Mouse (Mus musculus): Measurements from ENCODE around the gene Vsx2. TPM values are rescaled to one million over a fixed set of nuclear protein-coding genes. Genes with fewer than 3 reads are reported as not detected.
A peak's percentile ranks its signal among the peaks of the same experiment; 100 is the strongest.
"Not testable (repeated sequence)": the region's sequence is repeated elsewhere in the genome, so short reads cannot be mapped to it uniquely, and the experiment has no call there.

Vsx2 gene
- polyA plus RNA-seq, 1 experiment from 2014 or later: 0.66 TPM

GRCm38 (mm10) chr12:84539537-84539936 is 30.0 kb upstream of the Vsx2 start:
- ATAC-seq (ENCODE audit: low FRiP score); H3K4me1 ChIP-seq (ENCODE audit: control insufficient read depth, insufficient read depth, low read length); H3K9ac ChIP-seq (ENCODE audit: low read length); H3K27ac ChIP-seq (ENCODE audit: low read depth, low read length); H3K36me3 ChIP-seq (ENCODE audit: control insufficient read depth, insufficient read depth, low read length); H3K9me3 ChIP-seq (ENCODE audit: control insufficient read depth, low read length); DNase-seq (ENCODE audit: low spot score, missing footprints); H3K4me3 ChIP-seq (ENCODE audit: low read depth, low read length); H3K27me3 ChIP-seq (ENCODE audit: control insufficient read depth, insufficient read depth, low read length); H3K4me2 ChIP-seq: not testable (repeated sequence)
- 89% methylated on average over 2 of the region's 3 CpGs for WGBS

DNA sequence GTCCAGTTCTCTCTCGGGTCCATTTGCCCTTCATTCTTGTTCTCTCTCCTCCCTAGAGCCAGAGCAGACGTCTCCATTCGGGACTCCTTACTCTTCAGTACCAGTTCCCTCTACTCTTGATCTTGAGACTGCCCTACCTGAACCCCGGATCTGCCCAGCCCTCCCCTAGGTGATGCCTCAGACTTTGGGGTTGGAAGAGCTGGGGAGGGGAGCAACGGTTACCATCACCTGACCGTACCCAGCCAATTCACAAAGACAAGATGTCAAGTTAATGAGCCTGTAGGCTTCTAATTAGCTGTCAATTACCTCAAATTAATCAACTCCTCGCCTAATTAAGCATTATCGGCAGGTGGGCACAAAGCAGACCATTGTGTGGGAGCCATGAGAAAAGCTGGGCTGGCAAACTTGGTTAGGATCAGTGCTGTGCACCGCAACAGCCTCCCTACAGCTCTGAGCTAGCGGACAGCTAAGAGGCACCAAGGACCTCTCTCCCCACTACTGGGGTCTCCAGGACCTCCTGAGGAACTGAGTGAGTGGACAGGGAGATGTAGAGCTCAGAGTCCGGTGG is 28.1 kb upstream of the Vsx2 start:
- H3K9ac ChIP-seq (ENCODE audit: low read length): no peak overlapping the region
- no peak overlapping the region for H3K4me2 ChIP-seq
- DNase-seq (ENCODE audit: low spot score, missing footprints): no peak
- H3K27me3 ChIP-seq (ENCODE audit: control insufficient read depth, insufficient read depth, low read length): no peaks in the 10 kb centered on the region
- ATAC-seq (ENCODE audit: low FRiP score): no peak
- 87% methylated on average over 11 of the region's 11 CpGs for whole genome bisulfite sequencing
- H3K4me3 ChIP-seq (ENCODE audit: low read depth, low read length): no peak overlapping the region
- H3K9me3 ChIP-seq (ENCODE audit: control insufficient read depth, low read length): no peaks in the 10 kb centered on the region
- H3K27ac ChIP-seq (ENCODE audit: low read depth, low read length): no peak overlapping the region
- no peaks in the 10 kb centered on the region for H3K36me3 ChIP-seq (ENCODE audit: control insufficient read depth, insufficient read depth, low read length)
- no peaks in the 10 kb centered on the region for H3K4me1 ChIP-seq (ENCODE audit: control insufficient read depth, insufficient read depth, low read length)

- peak; percentile 99 for DNase-seq (ENCODE audit: low spot score, missing footprints)
- no peak overlapping the region for H3K4me3 ChIP-seq (ENCODE audit: low read depth, low read length)
- no peaks in the 10 kb centered on the region for H3K27me3 ChIP-seq (ENCODE audit: control insufficient read depth, insufficient read depth, low read length)
- H3K4me1 ChIP-seq (ENCODE audit: control insufficient read depth, insufficient read depth, low read length): no peaks in the 10 kb centered on the region
- H3K27ac ChIP-seq (ENCODE audit: low read depth, low read length): no peak overlapping the region
- peak; percentile 82 for ATAC-seq (ENCODE audit: low FRiP score)
- H3K36me3 ChIP-seq (ENCODE audit: control insufficient read depth, insufficient read depth, low read length): no peaks in the 10 kb centered on the region; the same call in 1 of the 2 replicates
- no peak overlapping the region for H3K4me2 ChIP-seq
- H3K9ac ChIP-seq (ENCODE audit: low read length): no peak overlapping the region
- WGBS: 5% methylated on average over 12 of the region's 12 CpGs
- H3K9me3 ChIP-seq (ENCODE audit: control insufficient read depth, low read length): no peaks in the 10 kb centered on the region
Measured at GRCm38 (mm10) chr12:84546028-84546427, 23.5 kb upstream of the Vsx2 start.

GRCm38 (mm10) chr12:84546577-84547085 is 22.9 kb upstream of the Vsx2 start:
- no peak overlapping the region for H3K4me3 ChIP-seq (ENCODE audit: low read depth, low read length)
- no peak overlapping the region for H3K4me2 ChIP-seq
- no peaks in the 10 kb centered on the region for H3K9me3 ChIP-seq (ENCODE audit: control insufficient read depth, low read length)
- WGBS: 47% methylated on average over 2 of the region's 2 CpGs
- ATAC-seq (ENCODE audit: low FRiP score): no peak
- no peak for DNase-seq (ENCODE audit: low spot score, missing footprints)
- H3K36me3 ChIP-seq (ENCODE audit: control insufficient read depth, insufficient read depth, low read length): no peaks in the 10 kb centered on the region; the same call in 1 of the 2 replicates
- H3K27me3 ChIP-seq (ENCODE audit: control insufficient read depth, insufficient read depth, low read length): no peaks in the 10 kb centered on the region
- no peaks in the 10 kb centered on the region for H3K4me1 ChIP-seq (ENCODE audit: control insufficient read depth, insufficient read depth, low read length)
- no peak overlapping the region for H3K27ac ChIP-seq (ENCODE audit: low read depth, low read length)
- H3K9ac ChIP-seq (ENCODE audit: low read length): no peak overlapping the region

GRCm38 (mm10) chr12:84548251-84548650 is 21.3 kb upstream of the Vsx2 start:
- Histone ChIP-seq H3K27ac (ENCODE audit: low read depth, low read length) (no peak overlapping the region), H3K9me3 (ENCODE audit: control insufficient read depth, low read length) (no peaks in the 10 kb centered on the region), H3K36me3 (ENCODE audit: control insufficient read depth, insufficient read depth, low read length) (no peaks in the 10 kb centered on the region; the same call in 1 of the 2 replicates), H3K4me2 (no peak overlapping the region), H3K4me1 (ENCODE audit: control insufficient read depth, insufficient read depth, low read length) (no peaks in the 10 kb centered on the region), H3K9ac (ENCODE audit: low read length) (no peak overlapping the region), H3K4me3 (ENCODE audit: low read depth, low read length) (no peak overlapping the region), H3K27me3 (ENCODE audit: control insufficient read depth, insufficient read depth, low read length) (no peaks in the 10 kb centered on the region)
- DNase-seq (ENCODE audit: low spot score, missing footprints) (no peak), ATAC-seq (ENCODE audit: low FRiP score) (no peak)
- 53% methylated on average over 8 of the region's 8 CpGs for whole genome bisulfite sequencing

DNA sequence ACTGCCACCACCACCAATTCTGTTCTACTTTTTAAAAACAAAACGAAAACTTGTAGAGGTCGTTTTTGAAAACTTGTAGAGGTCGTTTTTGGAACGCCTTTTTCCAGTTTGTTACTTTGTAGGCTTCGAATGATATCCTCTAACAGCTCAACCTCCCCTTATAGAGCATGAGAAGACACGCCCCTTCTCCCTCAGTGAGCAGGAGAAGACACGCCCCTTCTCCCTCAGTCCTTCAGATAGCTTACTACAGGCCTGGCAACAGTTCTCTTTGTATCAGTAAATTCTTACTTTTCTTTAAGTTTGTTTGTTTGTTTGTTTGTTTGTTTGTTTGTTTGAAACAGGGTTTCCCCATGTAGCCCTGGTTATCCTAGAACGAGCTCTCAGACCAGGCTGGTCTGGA is 14.3 kb upstream of the Vsx2 start:
- Histone ChIP-seq H3K9ac (ENCODE audit: low read length) (no peak overlapping the region), H3K9me3 (ENCODE audit: control insufficient read depth, low read length) (no peaks in the 10 kb centered on the region), H3K4me3 (ENCODE audit: low read depth, low read length) (no peak overlapping the region), H3K27me3 (ENCODE audit: control insufficient read depth, insufficient read depth, low read length) (no peaks in the 10 kb centered on the region), H3K4me2 (no peak overlapping the region), H3K36me3 (ENCODE audit: control insufficient read depth, insufficient read depth, low read length) (no peaks in the 10 kb centered on the region), H3K4me1 (ENCODE audit: control insufficient read depth, insufficient read depth, low read length) (no peaks in the 10 kb centered on the region), H3K27ac (ENCODE audit: low read depth, low read length) (no peak overlapping the region)
- DNase-seq (ENCODE audit: low spot score, missing footprints): no peak
- ATAC-seq (ENCODE audit: low FRiP score): no peak
- 59% methylated on average over 8 of the region's 8 CpGs for WGBS

- Histone ChIP-seq H3K4me1 (ENCODE audit: control insufficient read depth, insufficient read depth, low read length) (no peaks in the 10 kb centered on the region), H3K27me3 (ENCODE audit: control insufficient read depth, insufficient read depth, low read length) (peaks cover 6% of the 10 kb centered on the region)
- WGBS: 53% methylated on average over 4 of the region's 4 CpGs
Measured at GRCm38 (mm10) chr12:84562558-84562957, 7.0 kb upstream of the Vsx2 start.

DNA sequence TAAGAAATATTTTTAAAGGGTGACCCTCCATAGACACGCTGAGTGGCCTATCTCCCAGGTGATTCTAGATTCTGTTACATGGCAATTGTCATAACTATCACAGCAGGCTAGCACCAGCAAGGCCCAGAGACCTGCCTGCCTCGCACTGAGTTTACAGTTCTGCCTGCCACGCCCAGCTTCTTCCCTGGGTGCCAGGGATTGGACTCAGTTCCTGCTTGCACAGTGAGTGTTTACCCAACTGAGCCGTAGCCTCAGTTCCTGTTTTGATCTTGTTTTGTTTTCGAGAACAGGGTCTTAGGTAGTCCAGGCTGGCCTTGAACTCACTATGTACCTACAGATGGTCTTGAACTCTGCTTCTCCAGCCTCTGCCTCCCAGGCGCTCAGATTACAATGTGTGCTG is 2.0 kb upstream of the Vsx2 start:
- Histone ChIP-seq H3K4me3 (ENCODE audit: low read depth, low read length) (no peak overlapping the region), H3K27ac (ENCODE audit: low read depth, low read length) (no peak overlapping the region), H3K4me1 (ENCODE audit: control insufficient read depth, insufficient read depth, low read length) (peaks cover 10% of the 10 kb centered on the region), H3K27me3 (ENCODE audit: control insufficient read depth, insufficient read depth, low read length) (peaks cover 55% of the 10 kb centered on the region), H3K4me2 (no peak overlapping the region), H3K36me3 (ENCODE audit: control insufficient read depth, insufficient read depth, low read length) (no peaks in the 10 kb centered on the region), H3K9me3 (ENCODE audit: control insufficient read depth, low read length) (no peaks in the 10 kb centered on the region), H3K9ac (ENCODE audit: low read length) (no peak overlapping the region)
- WGBS: 89% methylated on average over 6 of the region's 6 CpGs
- no peak for DNase-seq (ENCODE audit: low spot score, missing footprints)
- no peak for ATAC-seq (ENCODE audit: low FRiP score)

More at GRCm38 (mm10) chr12:84562558-84562957, 7.0 kb upstream of the Vsx2 start:
- DNase-seq (ENCODE audit: low spot score, missing footprints) (no peak), ATAC-seq (ENCODE audit: low FRiP score) (no peak)
- Histone ChIP-seq H3K4me3 (ENCODE audit: low read depth, low read length) (no peak overlapping the region), H3K27ac (ENCODE audit: low read depth, low read length) (no peak overlapping the region), H3K36me3 (ENCODE audit: control insufficient read depth, insufficient read depth, low read length) (no peaks in the 10 kb centered on the region), H3K4me2 (no peak overlapping the region), H3K9ac (ENCODE audit: low read length) (no peak overlapping the region), H3K9me3 (ENCODE audit: control insufficient read depth, low read length) (no peaks in the 10 kb centered on the region)

- H3K27me3 ChIP-seq (ENCODE audit: control insufficient read depth, insufficient read depth, low read length): peaks cover 76% of the 10 kb centered on the region
- ATAC-seq (ENCODE audit: low FRiP score) (no peak), DNase-seq (ENCODE audit: low spot score, missing footprints) (peak; percentile 96)
- no peaks in the 10 kb centered on the region for H3K9me3 ChIP-seq (ENCODE audit: control insufficient read depth, low read length)
- H3K4me1 ChIP-seq (ENCODE audit: control insufficient read depth, insufficient read depth, low read length): peaks cover 10% of the 10 kb centered on the region
- H3K36me3 ChIP-seq (ENCODE audit: control insufficient read depth, insufficient read depth, low read length): no peaks in the 10 kb centered on the region
- H3K27ac ChIP-seq (ENCODE audit: low read depth, low read length): no peak overlapping the region
- H3K4me2 ChIP-seq: peak overlapping the region; percentile 26
- H3K9ac ChIP-seq (ENCODE audit: low read length): no peak overlapping the region
- WGBS: 2% methylated on average over 40 of the region's 40 CpGs
- peak overlapping the region; percentile 13; the same call in 1 of the 2 replicates for H3K4me3 ChIP-seq (ENCODE audit: low read depth, low read length)
Measured at GRCm38 (mm10) chr12:84569976-84570693, 573 bp downstream of the Vsx2 start.
